Mouse (Mus musculus) ES-Bruce4 (cell line): Measurements from ENCODE around the gene Acp5.

Source experiments
- CTCF ChIP-seq: IDR thresholded peaks from one replicate; pipeline ENCODE4 v1.8.1; 2011; ENCODE audit warnings: low read depth, low read length
- EP300 ChIP-seq: IDR thresholded peaks from 2 replicates; pipeline ENCODE4 v1.6.1; 2011; ENCODE audit warnings: low read depth, low read length; ENCODE audit not compliant: insufficient read depth

- TF ChIP-seq CTCF (no peak), EP300 (no peak)
Measured at GRCm38 (mm10) chr9:22099922-22100321, 35.6 kb downstream of the Acp5 start.
